Mouse (Mus musculus) cerebral cortex, adult 2 months (tissue): ENCODE data around the gene Isy1.

Experiments used
- WGBS: fragments of 180-500 bp; shearing (Covaris S2); methylation state at CpG from one replicate; pipeline ENCODE4 v1.1.7; 2018; 5-methylcytosine and 5-hydroxymethylcytosine counted together

Isy1 gene

DNA sequence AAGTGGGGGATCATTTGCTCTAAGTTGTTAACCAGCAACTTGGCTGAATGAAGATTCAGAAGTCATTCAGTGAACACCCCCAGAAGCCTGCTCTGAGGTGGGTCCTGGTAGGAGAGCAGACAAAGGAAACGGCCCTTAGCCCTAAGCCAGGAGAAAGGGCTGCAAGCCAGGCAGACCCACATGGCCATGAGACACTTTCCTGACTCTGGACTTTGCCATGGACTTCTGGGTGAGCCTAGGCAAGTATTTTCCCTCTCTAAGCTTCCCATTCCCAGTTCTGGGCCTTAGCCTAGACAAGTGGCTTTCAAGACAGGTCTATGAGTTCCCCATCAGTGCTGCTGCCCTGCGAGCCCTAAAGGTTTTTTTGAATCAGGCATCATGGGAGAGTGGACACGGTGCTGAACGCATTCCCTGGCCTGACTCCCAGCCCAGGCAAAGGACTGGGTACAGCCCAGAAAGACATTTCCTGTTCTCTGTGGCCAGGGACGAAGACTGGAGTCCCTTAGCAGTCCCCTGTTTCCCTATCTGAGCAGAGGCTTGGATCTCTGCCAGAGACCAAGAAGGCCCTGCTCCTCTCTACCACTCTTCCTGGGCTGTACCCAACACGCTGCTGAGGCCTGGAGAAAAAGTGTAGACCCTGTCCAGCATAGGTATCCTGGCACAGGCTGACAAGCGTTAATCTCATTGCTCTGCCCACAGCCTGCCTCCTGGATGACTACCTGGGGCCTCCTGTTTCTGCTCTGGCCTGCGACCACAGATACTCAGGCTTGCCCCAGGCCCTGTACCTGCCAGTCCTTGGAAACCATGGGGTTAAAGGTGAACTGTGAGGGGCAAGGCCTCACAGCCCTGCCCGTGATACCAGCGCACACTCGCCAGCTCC, 60.1 kb downstream of the Isy1 start:
- 75% methylated on average over 11 of the region's 11 CpGs for WGBS

DNA sequence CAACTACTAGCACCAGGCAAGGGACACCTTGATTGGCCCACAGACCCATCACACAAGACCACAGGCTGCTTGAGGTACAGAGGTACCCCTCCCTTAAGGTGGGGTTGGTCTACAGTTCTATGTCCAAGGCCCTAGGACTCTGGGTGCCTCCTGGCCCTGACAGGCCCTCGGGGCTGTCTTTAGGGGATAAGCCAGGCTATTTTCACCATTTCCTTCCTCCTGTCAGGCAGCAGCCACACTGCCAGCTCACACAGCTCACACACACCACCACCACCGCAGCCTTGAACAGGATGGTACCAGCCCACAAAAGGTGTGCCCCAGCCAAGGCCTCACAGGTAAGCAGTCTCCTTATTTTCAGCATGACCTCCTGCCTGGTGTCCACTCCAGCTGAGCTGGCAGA, 60.8 kb downstream of the Isy1 start, which contains the start of gene Gp9:
Gene Gp9 (plus strand): TSS at position 231 of the 400 bp plus-strand sequence.
- 72% methylated on average over 2 of the region's 2 CpGs for WGBS

DNA sequence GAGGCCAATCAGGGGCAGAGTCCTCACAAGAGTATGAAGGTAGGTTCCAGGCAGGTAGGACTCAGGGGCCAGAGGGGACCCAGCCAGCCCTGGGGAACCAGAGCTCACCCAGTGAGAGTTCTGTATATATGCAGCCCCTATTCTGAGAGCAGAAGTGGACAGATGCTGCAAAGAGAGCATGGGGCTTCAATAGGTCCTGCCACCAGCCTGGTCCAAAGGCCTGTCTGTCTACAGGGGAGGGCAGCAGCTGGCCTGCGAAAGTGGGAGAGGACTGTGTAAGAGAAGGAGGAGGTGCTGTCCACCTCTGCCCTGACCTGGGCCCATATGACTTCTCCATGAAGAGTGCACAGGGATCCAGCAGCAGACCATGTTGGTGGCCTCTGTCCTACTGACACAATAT, 61.9 kb downstream of the Isy1 start:
- WGBS: 78% methylated on average over 1 of the region's 1 CpGs

GRCm38 (mm10) chr6:87775588-87776245, 62.9 kb downstream of the Isy1 start:
- WGBS: 65% methylated on average over 3 of the region's 3 CpGs

DNA sequence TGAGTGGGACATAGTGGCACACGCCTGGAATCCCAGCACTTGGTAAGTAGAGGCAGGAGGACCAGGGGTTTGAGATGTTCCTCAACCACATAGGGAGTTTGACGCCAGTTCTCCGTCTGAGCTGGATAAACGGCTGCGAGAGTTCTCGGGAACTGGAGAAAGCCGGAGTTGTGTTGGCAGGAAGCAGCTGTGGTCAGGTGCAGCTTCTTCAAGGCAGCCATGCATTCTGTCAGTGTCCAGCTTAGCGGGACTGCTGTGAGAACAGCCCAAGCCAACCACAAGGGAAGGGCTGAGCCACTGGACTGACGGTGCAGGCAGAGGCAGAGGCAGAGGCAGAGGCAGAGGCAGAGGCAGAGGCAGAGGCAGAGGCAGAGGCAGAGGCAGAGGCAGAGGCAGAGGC, 63.7 kb downstream of the Isy1 start:
- WGBS: 83% methylated on average over 9 of the region's 9 CpGs

DNA sequence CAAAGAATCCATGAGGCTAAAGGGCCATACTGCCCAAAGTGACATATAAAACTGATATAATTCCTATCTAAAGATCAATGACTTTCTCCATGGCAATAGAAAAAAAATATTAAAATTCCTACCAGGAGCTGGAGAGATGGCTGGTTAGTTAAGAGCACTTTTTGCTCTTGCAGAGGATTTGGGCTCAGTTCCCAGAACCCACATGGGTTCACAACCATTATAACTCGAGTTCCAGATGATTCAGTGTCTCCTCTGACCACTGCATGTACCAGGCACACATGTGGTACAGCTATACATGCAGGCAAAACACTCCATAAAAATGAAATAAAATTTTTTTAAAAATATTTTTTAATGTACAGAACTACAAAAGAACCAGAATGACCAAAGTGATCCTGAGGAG, 64.1 kb downstream of the Isy1 start:
- 27% methylated on average over 1 of the region's 1 CpGs for WGBS

GRCm38 (mm10) chr6:87770626-87771025, 68.0 kb downstream of the Isy1 start:
- 35% methylated on average over 8 of the region's 8 CpGs for WGBS

DNA sequence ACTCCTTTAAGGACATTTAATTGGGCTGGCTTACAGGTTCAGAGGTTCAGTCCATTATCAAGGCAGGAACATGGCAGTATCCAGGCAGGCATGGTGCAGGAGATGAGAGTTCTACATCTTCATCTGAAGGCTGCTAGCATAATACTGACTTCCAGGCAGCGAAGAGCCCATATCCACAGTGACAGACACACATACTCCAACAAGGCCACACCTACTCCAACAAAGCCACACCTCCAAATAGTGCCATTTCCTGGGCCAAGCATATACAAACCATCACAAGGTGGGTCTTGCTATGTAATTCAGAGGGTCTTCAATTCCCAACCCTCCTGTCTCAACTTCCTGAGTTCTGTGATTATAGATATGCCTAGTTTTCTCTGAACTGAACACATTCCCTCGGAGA, 74.3 kb downstream of the Isy1 start:
- 97% methylated on average over 2 of the region's 2 CpGs for WGBS
